Mouse (Mus musculus): ENCODE data around the gene Rnf152.

Gene Rnf152

GRCm38 (mm10) chr1:105312601-105312901 is 44.0 kb downstream of the Rnf152 start:
- DNase-seq (ENCODE audit: low spot score), result no peak

GRCm38 (mm10) chr1:105311899-105312600 is 44.5 kb downstream of the Rnf152 start:
- no peak for DNase-seq (ENCODE audit: low spot score)

- no peak for DNase-seq (ENCODE audit: low spot score)
Observed at GRCm38 (mm10) chr1:105302164-105302563, 54.3 kb downstream of the Rnf152 start.

- no peak for DNase-seq (ENCODE audit: low spot score)
Observed at GRCm38 (mm10) chr1:105301764-105302163, 54.7 kb downstream of the Rnf152 start.

- no peak for DNase-seq (ENCODE audit: low spot score)
Observed at GRCm38 (mm10) chr1:105291859-105292258, 64.7 kb downstream of the Rnf152 start.

- DNase-seq (ENCODE audit: low spot score), result no peak
Observed at GRCm38 (mm10) chr1:105287536-105287935, 69.0 kb downstream of the Rnf152 start.

- no peak for DNase-seq (ENCODE audit: low spot score)
Observed at GRCm38 (mm10) chr1:105286906-105287305, 69.6 kb downstream of the Rnf152 start.

- DNase-seq (ENCODE audit: low spot score), result no peak
Observed at GRCm38 (mm10) chr1:105285001-105285400, 71.5 kb downstream of the Rnf152 start.

GRCm38 (mm10) chr1:105284116-105284515 is 72.4 kb downstream of the Rnf152 start:
- DNase-seq (ENCODE audit: low spot score), result no peak

- no peak for DNase-seq (ENCODE audit: low spot score)
Observed at GRCm38 (mm10) chr1:105281277-105281676, 75.2 kb downstream of the Rnf152 start.

GRCm38 (mm10) chr1:105280160-105280559 is 76.3 kb downstream of the Rnf152 start:
- DNase-seq (ENCODE audit: low spot score), result no peak

GRCm38 (mm10) chr1:105274500-105275194 is 81.9 kb downstream of the Rnf152 start:
- DNase-seq (ENCODE audit: low spot score), result no peak

- DNase-seq (ENCODE audit: low spot score), result no peak
Observed at GRCm38 (mm10) chr1:105271104-105271503, 85.4 kb downstream of the Rnf152 start.

GRCm38 (mm10) chr1:105263283-105264033 is 93.1 kb downstream of the Rnf152 start:
- DNase-seq (ENCODE audit: low spot score), result no peak

- DNase-seq (ENCODE audit: low spot score), result no peak
Observed at GRCm38 (mm10) chr1:105260200-105260599, 96.3 kb downstream of the Rnf152 start.

GRCm38 (mm10) chr1:105257199-105257598 is 99.3 kb downstream of the Rnf152 start:
- no peak for DNase-seq (ENCODE audit: low spot score)

GRCm38 (mm10) chr1:105249190-105249589 is 107.3 kb downstream of the Rnf152 start:
- no peak for DNase-seq (ENCODE audit: low spot score)

GRCm38 (mm10) chr1:105246651-105247050 is 109.9 kb downstream of the Rnf152 start:
- no peak for DNase-seq (ENCODE audit: low spot score)

- no peak for DNase-seq (ENCODE audit: low spot score)
Observed at GRCm38 (mm10) chr1:105246075-105246574, 110.4 kb downstream of the Rnf152 start.

- DNase-seq (ENCODE audit: low spot score), result no peak
Observed at GRCm38 (mm10) chr1:105243359-105244142, 113.0 kb downstream of the Rnf152 start.

- no peak for DNase-seq (ENCODE audit: low spot score)
Observed at GRCm38 (mm10) chr1:105240185-105240584, 116.3 kb downstream of the Rnf152 start.

Measured in MN1 (cell line).